Mouse (Mus musculus) MEL (cell line): ENCODE results near the gene Sptbn4. TPM values are rescaled to one million over a fixed set of nuclear protein-coding genes. Genes with fewer than 3 reads are reported as not detected.

Experiments used
- DNase-seq: peaks from one replicate; pipeline ENCODE4 v3.0.0; 2011; ENCODE audit warnings: low read depth, low spot score
- H3K27ac ChIP-seq: 2 replicates; pipeline ENCODE4 v1.5.1; 2012; ENCODE audit warnings: low read depth, mild to moderate bottlenecking, control low read depth, low read length, moderate library complexity; ENCODE audit not compliant: control insufficient read depth
- H3K27me3 ChIP-seq, 2 experiments: fragments of 150-350 bp in 1 of 2; sonication (generic) in 1 of 2; 2 replicates each; pipeline ENCODE4 v1.6.1; 2012; ENCODE audit warnings: low read length in 2 of 2, mild to moderate bottlenecking in 2 of 2, improper control_type of control experiment in 1 of 2, moderate library complexity in 1 of 2; ENCODE audit not compliant: insufficient read depth in 2 of 2, control insufficient read depth in 1 of 2
- H3K36me3 ChIP-seq, 2 experiments: 2 replicates each; pipeline ENCODE4 v1.6.1; 2012 to 2014; ENCODE audit warnings: low read length in 2 of 2, improper control_type of control experiment in 1 of 2, inconsistent platforms in 1 of 2, mild to moderate bottlenecking in 1 of 2; ENCODE audit not compliant: insufficient read depth in 2 of 2, control insufficient read depth in 1 of 2
- H3K4me1 ChIP-seq, 2 experiments: fragments of 150-350 bp in 1 of 2; sonication (generic) in 1 of 2; 2 replicates each; pipeline ENCODE4 v1.6.1; 2012; ENCODE audit warnings: low read length in 2 of 2, improper control_type of control experiment in 1 of 2, mild to moderate bottlenecking in 1 of 2; ENCODE audit not compliant: insufficient read depth in 2 of 2, control insufficient read depth in 1 of 2
- H3K4me3 ChIP-seq, 2 experiments: fragments of 150-350 bp in 1 of 2; sonication (generic) in 1 of 2; 2 replicates each; pipeline ENCODE4 v1.5.1; 2012; ENCODE audit warnings: low read depth in 2 of 2, low read length in 2 of 2, mild to moderate bottlenecking in 2 of 2, moderate library complexity in 2 of 2, control low read depth in 1 of 2, improper control_type of control experiment in 1 of 2; ENCODE audit not compliant: control insufficient read depth in 1 of 2, insufficient read depth in 1 of 2
- H3K79me2 ChIP-seq: 2 replicates; pipeline ENCODE4 v1.6.1; 2012; ENCODE audit warnings: mild to moderate bottlenecking, low read length, moderate library complexity; ENCODE audit not compliant: control insufficient read depth, poor library complexity, insufficient read depth
- H3K9ac ChIP-seq: 2 replicates; pipeline ENCODE4 v1.6.1; 2012; ENCODE audit warnings: low read depth, mild to moderate bottlenecking, control low read depth, low read length, moderate library complexity; ENCODE audit not compliant: control insufficient read depth, poor library complexity, severe bottlenecking
- H3K9me3 ChIP-seq: fragments of 150-350 bp; sonication (generic); replicated peaks from 2 replicates; pipeline ENCODE4 v1.6.1; 2012; ENCODE audit warnings: mild to moderate bottlenecking, low read length, improper control_type of control experiment, moderate library complexity; ENCODE audit not compliant: insufficient read depth
- CHD1 ChIP-seq: IDR thresholded peaks from 2 replicates; pipeline ENCODE4 v1.6.1; 2012; ENCODE audit warnings: low read depth, mild to moderate bottlenecking, inconsistent platforms, low read length, improper control_type of control experiment
- CHD2 ChIP-seq: IDR thresholded peaks from 2 replicates; pipeline ENCODE4 v1.6.1; 2011; ENCODE audit warnings: low read length, improper control_type of control experiment
- CTCF ChIP-seq, 3 experiments: IDR thresholded peaks in 2 of 3; conservative IDR thresholded peaks in 1 of 3; 2 replicates each; pipeline ENCODE4 v1.5.1; 2011 to 2012; ENCODE audit warnings: low read length in 3 of 3, low read depth in 2 of 3, mild to moderate bottlenecking in 2 of 3, improper control_type of control experiment in 1 of 3, inconsistent platforms in 1 of 3, mixed read lengths in 1 of 3, moderate library complexity in 1 of 3; ENCODE audit not compliant: control insufficient read depth in 1 of 3, insufficient read depth in 1 of 3, poor library complexity in 1 of 3, severe bottlenecking in 1 of 3
- ELF1 ChIP-seq: IDR thresholded peaks from 2 replicates; pipeline ENCODE4 v1.6.1; 2014; ENCODE audit warnings: low read depth, mild to moderate bottlenecking, inconsistent platforms, low read length, improper control_type of control experiment, moderate library complexity
- EP300 ChIP-seq, 2 experiments: IDR thresholded peaks; 2 replicates each; pipeline ENCODE4 v1.6.1; 2011; ENCODE audit warnings: improper control_type of control experiment in 2 of 2, low read length in 2 of 2, low read depth in 1 of 2, mild to moderate bottlenecking in 1 of 2
- GABPA ChIP-seq: IDR thresholded peaks from 2 replicates; pipeline ENCODE4 v1.6.1; 2012; ENCODE audit warnings: low read depth, mild to moderate bottlenecking, inconsistent platforms, low read length, improper control_type of control experiment, moderate library complexity
- GATA1 ChIP-seq: IDR thresholded peaks from 2 replicates; pipeline ENCODE4 v1.6.1; 2011; ENCODE audit warnings: low read depth, low read length, improper control_type of control experiment
- KAT2A ChIP-seq: conservative IDR thresholded peaks from 2 replicates; pipeline ENCODE4 v1.6.1; 2012; ENCODE audit warnings: low read depth, low read length, improper control_type of control experiment, inconsistent platforms
- MAFK ChIP-seq: IDR thresholded peaks from 2 replicates; pipeline ENCODE4 v1.6.1; 2011; ENCODE audit warnings: low read depth, mild to moderate bottlenecking, low read length, improper control_type of control experiment, borderline replicate concordance
- MAX ChIP-seq: IDR thresholded peaks from 2 replicates; pipeline ENCODE4 v1.6.1; 2011; ENCODE audit warnings: low read length, improper control_type of control experiment
- MAZ ChIP-seq: IDR thresholded peaks from 2 replicates; pipeline ENCODE4 v1.6.1; 2012; ENCODE audit warnings: low read depth, mild to moderate bottlenecking, inconsistent platforms, low read length, improper control_type of control experiment
- MYB ChIP-seq: IDR thresholded peaks from 2 replicates; pipeline ENCODE4 v1.6.1; 2011; ENCODE audit warnings: mild to moderate bottlenecking, low read depth, low read length, improper control_type of control experiment
- NELFE ChIP-seq: IDR thresholded peaks from 2 replicates; pipeline ENCODE4 v1.6.1; 2011; ENCODE audit warnings: low read depth, low read length, improper control_type of control experiment
- NRF1 ChIP-seq: IDR thresholded peaks from 2 replicates; pipeline ENCODE4 v1.6.1; 2014; ENCODE audit warnings: low read depth, mild to moderate bottlenecking, inconsistent platforms, low read length, improper control_type of control experiment, moderate library complexity; ENCODE audit not compliant: poor library complexity, insufficient read depth, severe bottlenecking
- POLR2A ChIP-seq, 2 experiments: IDR thresholded peaks; 2 replicates each; pipeline ENCODE4 v1.6.1; 2011 to 2012; ENCODE audit warnings: low read length in 2 of 2, mild to moderate bottlenecking in 2 of 2, control low read depth in 1 of 2, improper control_type of control experiment in 1 of 2, low read depth in 1 of 2, moderate library complexity in 1 of 2; ENCODE audit not compliant: control insufficient read depth in 1 of 2, insufficient read depth in 1 of 2, poor library complexity in 1 of 2
- POLR2AphosphoS2 ChIP-seq: IDR thresholded peaks from 2 replicates; pipeline ENCODE4 v1.6.1; 2011; ENCODE audit warnings: low read length, improper control_type of control experiment
- POLR2AphosphoS5 ChIP-seq: IDR thresholded peaks from 2 replicates; pipeline ENCODE4 v1.6.1; 2012; ENCODE audit warnings: low read depth, borderline replicate concordance, mild to moderate bottlenecking, inconsistent platforms, low read length, moderate library complexity, mixed read lengths
- RCOR1 ChIP-seq: IDR thresholded peaks from 2 replicates; pipeline ENCODE4 v1.6.1; 2012; ENCODE audit warnings: low read depth, mild to moderate bottlenecking, inconsistent platforms, low read length, improper control_type of control experiment
- SIN3A ChIP-seq: IDR thresholded peaks from 2 replicates; pipeline ENCODE4 v1.6.1; 2012; ENCODE audit warnings: low read length, improper control_type of control experiment, inconsistent platforms
- TAL1 ChIP-seq: IDR thresholded peaks from 2 replicates; pipeline ENCODE4 v1.6.1; 2012; ENCODE audit warnings: mild to moderate bottlenecking, inconsistent platforms, low read length, moderate library complexity, mixed read lengths
- TBP ChIP-seq: IDR thresholded peaks from 2 replicates; pipeline ENCODE4 v1.8.0; 2011; ENCODE audit warnings: low read depth, low read length, improper control_type of control experiment
- TCF12 ChIP-seq: IDR thresholded peaks from 2 replicates; pipeline ENCODE4 v1.6.1; 2014; ENCODE audit warnings: low read depth, mild to moderate bottlenecking, inconsistent platforms, low read length, improper control_type of control experiment, moderate library complexity
- USF1 ChIP-seq: IDR thresholded peaks from 2 replicates; pipeline ENCODE4 v1.6.1; 2014; ENCODE audit warnings: low read depth, mild to moderate bottlenecking, inconsistent platforms, low read length, improper control_type of control experiment, moderate library complexity
- USF2 ChIP-seq, 2 experiments: IDR thresholded peaks; 2 replicates each; pipeline ENCODE4 v1.6.1; 2011 to 2012; ENCODE audit warnings: improper control_type of control experiment in 2 of 2, low read length in 2 of 2, borderline replicate concordance in 1 of 2, inconsistent platforms in 1 of 2, low read depth in 1 of 2, mild to moderate bottlenecking in 1 of 2; ENCODE audit not compliant: insufficient read depth in 1 of 2
- ZKSCAN1 ChIP-seq: IDR thresholded peaks from 2 replicates; pipeline ENCODE4 v1.6.1; 2012; ENCODE audit warnings: low read depth, mild to moderate bottlenecking, inconsistent platforms, low read length, improper control_type of control experiment, moderate library complexity
- ZMIZ1 ChIP-seq: IDR thresholded peaks from 2 replicates; pipeline ENCODE4 v1.6.1; 2012; ENCODE audit warnings: low read depth, mild to moderate bottlenecking, inconsistent platforms, low read length, improper control_type of control experiment, moderate library complexity
- ZNF384 ChIP-seq: IDR thresholded peaks from 2 replicates; pipeline ENCODE4 v1.6.1; 2012; ENCODE audit warnings: low read depth, mild to moderate bottlenecking, inconsistent platforms, low read length, improper control_type of control experiment
- polyA plus RNA-seq, 2 experiments: library from polyadenylated mRNA; stranded (reverse) in 1 of 2; unstranded in 1 of 2; fragments of >175 nt in 1 of 2; fragments of >200 nt in 1 of 2; gene quantifications; 2 replicates each; pipeline versions ENCODE4 v1.2.1 to v1.2.4; 2012; ENCODE audit warnings: low replicate concordance in 2 of 2, low read depth in 1 of 2; ENCODE audit not compliant: insufficient read length in 2 of 2, insufficient read depth in 1 of 2, missing spikeins in 1 of 2
- total RNA-seq: library from RNA; depleted of rRNA; stranded (reverse); fragments of 300-350 nt; gene quantifications from 2 replicates; pipeline ENCODE4 v1.2.3, GENCODE M21; 2012

Sptbn4 gene
- total and polyA plus RNA-seq, 3 experiments = 0.19 to 0.68 TPM; not detected in 1

DNA sequence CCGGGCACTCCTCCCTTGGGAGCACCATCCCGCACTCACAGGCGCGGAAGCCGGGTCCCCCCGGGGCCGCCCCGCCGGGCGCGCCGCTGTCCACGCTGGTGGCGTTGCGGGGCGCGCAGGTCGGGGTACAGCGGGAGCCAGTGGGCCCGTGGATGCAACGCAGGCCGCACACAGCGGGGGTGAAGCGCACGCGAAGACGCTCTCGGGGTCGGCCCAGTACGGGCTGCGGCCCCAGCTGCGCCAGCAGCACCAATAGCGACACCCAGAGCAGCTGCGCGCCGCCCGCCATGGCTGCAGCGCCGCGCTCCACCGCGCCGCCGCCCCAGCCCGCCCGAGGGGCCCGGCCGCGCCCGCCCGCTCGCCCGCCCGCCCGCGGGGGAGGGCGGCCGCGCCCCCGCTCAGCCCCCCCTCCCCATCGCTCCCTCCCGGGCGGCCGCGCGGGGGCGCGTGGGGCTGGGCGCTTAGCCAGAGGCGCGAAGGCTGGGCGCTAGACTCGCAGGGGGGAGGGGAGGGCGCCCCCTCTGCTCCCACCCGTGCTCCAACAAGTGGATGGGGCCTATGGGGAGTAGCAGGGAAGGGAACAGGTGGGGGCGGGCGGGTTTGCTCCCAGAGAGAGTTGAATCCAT lies 114.1 kb downstream of the Sptbn4 start:
- H3K27me3 ChIP-seq = no peaks in the 10 kb centered on the region; a peak in 1 of 4 replicates
- H3K79me2 ChIP-seq = peaks cover 7% of the 10 kb centered on the region; the same call in 1 of the 2 replicates
- peak overlapping the region; percentile 78 for H3K9ac ChIP-seq
- peak overlapping the region; percentile 68 for H3K27ac ChIP-seq
- peaks cover 0 to 2% of the 10 kb centered on the region in 2 experiments; a peak in 2 of 4 replicates for H3K36me3 ChIP-seq
- peak; percentile 45 for DNase-seq
- peaks cover 0 to 16% of the 10 kb centered on the region in 2 experiments; a peak in 2 of 4 replicates for H3K4me1 ChIP-seq
- 0 out of 4 replicates have a peak, but pooled peaks of 1 of the 2 experiments have one; percentile 63 for TF ChIP-seq POLR2A (IDR thresholded peaks at IDR 0.05; ENCODE audit: control insufficient read depth in 1 of 2, insufficient read depth in 1 of 2, low read depth in 1 of 2, low read length in 2 of 2, poor library complexity in 1 of 2)
- TF ChIP-seq KAT2A = no peak
- TF ChIP-seq MAZ = peak; percentile 62; the same call in 1 of the 2 replicates
- no peak for TF ChIP-seq ZKSCAN1
- peak overlapping the region; percentile 48 to 53 for H3K4me3 ChIP-seq
- no peaks in the 10 kb centered on the region for H3K9me3 ChIP-seq

DNA sequence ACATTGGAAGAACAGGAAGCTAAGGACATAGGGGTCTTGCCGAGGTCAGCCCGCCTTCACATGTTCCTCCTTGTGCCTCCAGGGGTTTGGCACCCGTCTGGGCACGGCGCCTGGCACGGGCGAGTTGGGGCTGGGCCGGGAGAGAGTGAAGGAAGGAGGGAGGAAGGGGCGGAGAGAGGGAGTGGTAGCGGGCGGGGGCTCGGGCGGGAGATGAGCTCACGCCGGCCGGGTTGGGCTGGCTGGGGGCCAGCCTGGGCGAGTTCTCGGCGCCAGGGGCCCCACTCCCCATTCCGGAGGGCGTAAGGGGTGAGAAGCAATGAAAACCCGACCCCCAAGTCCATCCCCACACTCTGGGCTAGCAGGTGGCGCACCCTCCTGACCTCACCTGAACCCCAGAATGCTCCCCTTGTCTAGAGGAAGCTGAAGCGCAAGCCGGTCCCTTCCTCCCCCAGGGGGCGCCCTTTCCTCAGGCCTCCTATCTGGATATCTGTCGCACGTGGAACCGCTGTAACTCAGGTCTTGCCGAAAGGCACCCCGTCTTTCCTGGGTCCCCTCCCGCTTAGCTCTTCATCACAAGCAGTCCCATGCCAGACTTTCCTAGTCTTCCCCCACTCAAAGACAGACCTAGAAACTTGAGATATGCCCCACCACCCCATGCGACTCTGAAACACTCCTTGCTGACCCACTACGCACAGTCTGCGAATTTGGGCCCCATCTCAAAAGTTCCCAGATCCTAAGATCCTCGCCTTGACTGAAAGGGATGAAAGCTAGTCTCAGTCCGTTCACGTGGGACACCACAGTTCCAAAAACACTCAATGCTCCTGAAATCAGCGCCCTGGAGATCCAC lies 114.9 kb downstream of the Sptbn4 start:
- Histone ChIP-seq H3K4me3 (peak overlapping the region; percentile 48 to 53), H3K9ac (peak overlapping the region; percentile 78), H3K27ac (peak overlapping the region; percentile 75)
- 0 out of 2 replicates have a peak, but pooled peaks have one; percentile 33 for TF ChIP-seq ZNF384
- TF ChIP-seq SIN3A = peak; percentile 98
- TF ChIP-seq ELF1 = peak; percentile 49; the same call in 1 of the 2 replicates
- TF ChIP-seq POLR2AphosphoS5 = no peak
- peak; percentile 32; the same call in 1 of the 2 replicates for TF ChIP-seq USF1
- TF ChIP-seq POLR2AphosphoS2 = no peak
- TF ChIP-seq RCOR1 = no peak
- peak; percentile 60; the same call in 1 of the 2 replicates for TF ChIP-seq GATA1
- no peak for TF ChIP-seq USF2 (IDR thresholded peaks at IDR 0.05; ENCODE audit: borderline replicate concordance in 1 of 2, insufficient read depth in 1 of 2, low read depth in 1 of 2, low read length in 2 of 2)
- TF ChIP-seq NELFE = peak; percentile 69
- peak; percentile 88 to 92 (median 89) for TF ChIP-seq CTCF (IDR thresholded peaks at IDR 0.05 in 2 of 3, conservative IDR thresholded peaks at IDR 0.05 in 1 of 3; ENCODE audit: control insufficient read depth in 1 of 3, insufficient read depth in 1 of 3, low read depth in 2 of 3, low read length in 3 of 3, poor library complexity in 1 of 3, severe bottlenecking in 1 of 3)
- TF ChIP-seq ZKSCAN1 = peak; percentile 86
- peak; percentile 24; the same call in 1 of the 2 replicates for TF ChIP-seq MAFK
- TF ChIP-seq POLR2A (IDR thresholded peaks at IDR 0.05; ENCODE audit: control insufficient read depth in 1 of 2, insufficient read depth in 1 of 2, low read depth in 1 of 2, low read length in 2 of 2, poor library complexity in 1 of 2) = peak; percentile 17 to 62; a peak in 2 of 4 replicates
- no peak for TF ChIP-seq NRF1
- TF ChIP-seq CHD1 = peak; percentile 24; the same call in 1 of the 2 replicates
- peak in 1 of 2 experiments; percentile 32; a peak in 1 of 4 replicates for TF ChIP-seq EP300 (IDR thresholded peaks at IDR 0.05; ENCODE audit: low read depth in 1 of 2, low read length in 2 of 2)
- TF ChIP-seq MAX = peak; percentile 97
- no peak for TF ChIP-seq MYB
- TF ChIP-seq TBP = peak; percentile 62
- peak; percentile 34; the same call in 1 of the 2 replicates for TF ChIP-seq TCF12
- TF ChIP-seq CHD2 = no peak
- no peak for TF ChIP-seq GABPA
- no peak; the same call in 1 of the 2 replicates for TF ChIP-seq ZMIZ1
- TF ChIP-seq TAL1 = no peak

More for the DNA sequence above, 114.9 kb downstream of the Sptbn4 start:
- H3K27me3 ChIP-seq = no peaks in the 10 kb centered on the region; a peak in 1 of 4 replicates
- DNase-seq = peak; percentile 96
- peaks cover 0 to 2% of the 10 kb centered on the region in 2 experiments; a peak in 2 of 4 replicates for H3K36me3 ChIP-seq
- peaks cover 7% of the 10 kb centered on the region; the same call in 1 of the 2 replicates for H3K79me2 ChIP-seq
- no peaks in the 10 kb centered on the region for H3K9me3 ChIP-seq
- peaks cover 0 to 16% of the 10 kb centered on the region in 2 experiments; a peak in 2 of 4 replicates for H3K4me1 ChIP-seq
